Mouse (Mus musculus): Measurements from ENCODE around the gene Marco. TPM values are rescaled to one million over a fixed set of nuclear protein-coding genes. Genes with fewer than 3 reads are reported as not detected.
A peak's percentile ranks its signal among the peaks of the same experiment; 100 is the strongest.

Marco gene
- polyA plus RNA-seq, 1 experiment = not detected

- H3K4me1 ChIP-seq (ENCODE audit: control insufficient read depth, insufficient read depth, low read length) = no peaks in the 10 kb centered on the region
- H3K4me3 ChIP-seq (ENCODE audit: insufficient read depth, low read length) = no peak overlapping the region
- TF ChIP-seq POLR2A (IDR thresholded peaks at IDR 0.05; ENCODE audit: extremely low read depth, insufficient read depth, low read length) (no peak), CTCF (IDR thresholded peaks at IDR 0.05; ENCODE audit: extremely low read depth, insufficient read depth, low read length) (no peak)
- no peak overlapping the region for H3K27ac ChIP-seq (ENCODE audit: insufficient read depth, low read length)
Measured at GRCm38 (mm10) chr1:120504046-120504710, 646 bp downstream of the Marco start.

GRCm38 (mm10) chr1:120501496-120501895 lies 3.3 kb downstream of the Marco start:
- no peak for TF ChIP-seq CTCF (IDR thresholded peaks at IDR 0.05; ENCODE audit: extremely low read depth, insufficient read depth, low read length)
- no peak for TF ChIP-seq POLR2A (IDR thresholded peaks at IDR 0.05; ENCODE audit: extremely low read depth, insufficient read depth, low read length)
- Histone ChIP-seq H3K4me3 (ENCODE audit: insufficient read depth, low read length) (no peak overlapping the region), H3K27ac (ENCODE audit: insufficient read depth, low read length) (no peak overlapping the region), H3K4me1 (ENCODE audit: control insufficient read depth, insufficient read depth, low read length) (no peaks in the 10 kb centered on the region)

GRCm38 (mm10) chr1:120498036-120498435 lies 6.8 kb downstream of the Marco start:
- Histone ChIP-seq H3K27ac (ENCODE audit: insufficient read depth, low read length) (no peak overlapping the region), H3K4me3 (ENCODE audit: insufficient read depth, low read length) (no peak overlapping the region), H3K4me1 (ENCODE audit: control insufficient read depth, insufficient read depth, low read length) (no peaks in the 10 kb centered on the region)
- TF ChIP-seq POLR2A (IDR thresholded peaks at IDR 0.05; ENCODE audit: extremely low read depth, insufficient read depth, low read length) (no peak), CTCF (IDR thresholded peaks at IDR 0.05; ENCODE audit: extremely low read depth, insufficient read depth, low read length) (no peak)

- Histone ChIP-seq H3K4me3 (ENCODE audit: insufficient read depth, low read length) (no peak overlapping the region), H3K27ac (ENCODE audit: insufficient read depth, low read length) (no peak overlapping the region), H3K4me1 (ENCODE audit: control insufficient read depth, insufficient read depth, low read length) (no peaks in the 10 kb centered on the region)
- TF ChIP-seq POLR2A (IDR thresholded peaks at IDR 0.05; ENCODE audit: extremely low read depth, insufficient read depth, low read length) = no peak
Measured at GRCm38 (mm10) chr1:120480937-120481336, 23.9 kb downstream of the Marco start.

- H3K4me1 ChIP-seq (ENCODE audit: control insufficient read depth, insufficient read depth, low read length) = no peaks in the 10 kb centered on the region
- no peak overlapping the region for H3K27ac ChIP-seq (ENCODE audit: insufficient read depth, low read length)
- TF ChIP-seq POLR2A (IDR thresholded peaks at IDR 0.05; ENCODE audit: extremely low read depth, insufficient read depth, low read length) (no peak), CTCF (IDR thresholded peaks at IDR 0.05; ENCODE audit: extremely low read depth, insufficient read depth, low read length) (no peak)
- H3K4me3 ChIP-seq (ENCODE audit: insufficient read depth, low read length) = no peak overlapping the region
Measured at GRCm38 (mm10) chr1:120474825-120475224, 30.0 kb downstream of the Marco start.

- TF ChIP-seq POLR2A (IDR thresholded peaks at IDR 0.05; ENCODE audit: extremely low read depth, insufficient read depth, low read length) (no peak), CTCF (IDR thresholded peaks at IDR 0.05; ENCODE audit: extremely low read depth, insufficient read depth, low read length) (peak; percentile 61)
- Histone ChIP-seq H3K4me1 (ENCODE audit: control insufficient read depth, insufficient read depth, low read length) (no peaks in the 10 kb centered on the region), H3K4me3 (ENCODE audit: insufficient read depth, low read length) (no peak overlapping the region), H3K27ac (ENCODE audit: insufficient read depth, low read length) (no peak overlapping the region)
Measured at GRCm38 (mm10) chr1:120468891-120469290, 35.9 kb downstream of the Marco start.

- Histone ChIP-seq H3K4me1 (ENCODE audit: control insufficient read depth, insufficient read depth, low read length) (no peaks in the 10 kb centered on the region), H3K4me3 (ENCODE audit: insufficient read depth, low read length) (no peak overlapping the region), H3K27ac (ENCODE audit: insufficient read depth, low read length) (no peak overlapping the region)
- no peak for TF ChIP-seq POLR2A (IDR thresholded peaks at IDR 0.05; ENCODE audit: extremely low read depth, insufficient read depth, low read length)
- TF ChIP-seq CTCF (IDR thresholded peaks at IDR 0.05; ENCODE audit: extremely low read depth, insufficient read depth, low read length) = no peak
Measured at GRCm38 (mm10) chr1:120467323-120467722, 37.5 kb downstream of the Marco start.

- no peaks in the 10 kb centered on the region for H3K4me1 ChIP-seq (ENCODE audit: control insufficient read depth, insufficient read depth, low read length)
- H3K27ac ChIP-seq (ENCODE audit: insufficient read depth, low read length) = no peak overlapping the region
- no peak overlapping the region for H3K4me3 ChIP-seq (ENCODE audit: insufficient read depth, low read length)
- no peak for TF ChIP-seq CTCF (IDR thresholded peaks at IDR 0.05; ENCODE audit: extremely low read depth, insufficient read depth, low read length)
Measured at GRCm38 (mm10) chr1:120466751-120467150, 38.1 kb downstream of the Marco start.

- Histone ChIP-seq H3K4me1 (ENCODE audit: control insufficient read depth, insufficient read depth, low read length) (no peaks in the 10 kb centered on the region), H3K4me3 (ENCODE audit: insufficient read depth, low read length) (no peak overlapping the region), H3K27ac (ENCODE audit: insufficient read depth, low read length) (no peak overlapping the region)
- TF ChIP-seq CTCF (IDR thresholded peaks at IDR 0.05; ENCODE audit: extremely low read depth, insufficient read depth, low read length) = no peak
- no peak for TF ChIP-seq POLR2A (IDR thresholded peaks at IDR 0.05; ENCODE audit: extremely low read depth, insufficient read depth, low read length)
Measured at GRCm38 (mm10) chr1:120459032-120459431, 45.8 kb downstream of the Marco start.

- H3K4me3 ChIP-seq (ENCODE audit: insufficient read depth, low read length) = no peak overlapping the region
- TF ChIP-seq POLR2A (IDR thresholded peaks at IDR 0.05; ENCODE audit: extremely low read depth, insufficient read depth, low read length) (no peak), CTCF (IDR thresholded peaks at IDR 0.05; ENCODE audit: extremely low read depth, insufficient read depth, low read length) (no peak)
- H3K27ac ChIP-seq (ENCODE audit: insufficient read depth, low read length) = no peak overlapping the region
- H3K4me1 ChIP-seq (ENCODE audit: control insufficient read depth, insufficient read depth, low read length) = no peaks in the 10 kb centered on the region
Measured at GRCm38 (mm10) chr1:120458524-120458923, 46.3 kb downstream of the Marco start.
